8 mouse cellular contexts compared by ENCODE assay signal in genomic region chr1:74296477-74296876, GRCm38 (mm10). TPM values are rescaled to one million over a fixed set of nuclear protein-coding genes. Genes with fewer than 3 reads are reported as not detected.
A peak's percentile ranks its signal among the peaks of the same experiment; 100 is the strongest.
DNase-seq lines count a peak whose midpoint lies in the region; ATAC-seq and TF ChIP-seq lines count a peak whose summit lies in the region.

No protein-coding gene starts in this region.

- TF ChIP-seq CTCF in lung, embryonic 14.5 days (IDR thresholded peaks at IDR 0.05; ENCODE audit: low read depth), result no peak
- no peak for TF ChIP-seq CTCF in olfactory bulb, adult 2 months (IDR thresholded peaks at IDR 0.05; ENCODE audit: insufficient read depth, low read depth, low read length)

- peaks cover 44% of the 10 kb centered on the region for H3K4me1 ChIP-seq in lung, embryonic 14.5 days (ENCODE audit: insufficient read depth)
- H3K4me1 ChIP-seq in limb, embryonic 12.5 days (replicated peaks), result peaks cover 27% of the 10 kb centered on the region
- peaks cover 50% of the 10 kb centered on the region for H3K4me1 ChIP-seq in olfactory bulb, adult 2 months (ENCODE audit: control insufficient read depth, insufficient read depth, low read length)

- peaks cover 27% of the 10 kb centered on the region for H3K36me3 ChIP-seq in lung, embryonic 14.5 days (ENCODE audit: insufficient read depth)
- H3K36me3 ChIP-seq in limb, embryonic 12.5 days, result peaks cover 47% of the 10 kb centered on the region

- H3K27me3 ChIP-seq in lung, embryonic 14.5 days (ENCODE audit: insufficient read depth, low read length), result no peaks in the 10 kb centered on the region
- H3K27me3 ChIP-seq in limb, embryonic 12.5 days, result no peaks in the 10 kb centered on the region

- no peak for TF ChIP-seq POLR2A in olfactory bulb, adult 2 months (IDR thresholded peaks at IDR 0.05; ENCODE audit: insufficient read depth, low read depth, low read length)

- WGBS in lung, embryonic 14.5 days, result 32% methylated on average over 6 of the region's 6 CpGs
- 45% methylated on average over 6 of the region's 6 CpGs for WGBS in limb, embryonic 12.5 days
- 53% methylated on average over 6 of the region's 6 CpGs for WGBS in olfactory bulb, adult 2 months

- H3K27ac ChIP-seq in lung, embryonic 14.5 days (ENCODE audit: low read depth), result peak overlapping the region; percentile 97
- peak overlapping the region; percentile 88 for H3K27ac ChIP-seq in limb, embryonic 12.5 days
- H3K27ac ChIP-seq in olfactory bulb, adult 2 months (ENCODE audit: insufficient read depth, low read depth, low read length), result peak overlapping the region; percentile 74

- no peaks in the 10 kb centered on the region for H3K9me3 ChIP-seq in lung, embryonic 14.5 days (ENCODE audit: low read depth, low read length)
- no peaks in the 10 kb centered on the region for H3K9me3 ChIP-seq in limb, embryonic 12.5 days

- peak overlapping the region; percentile 58 for H3K4me2 ChIP-seq in lung, embryonic 14.5 days
- H3K4me2 ChIP-seq in limb, embryonic 12.5 days, result peak overlapping the region; percentile 42

- intact Hi-C loops in left cerebral cortex, postnatal 10 days (cut with DNase I), result no loop called here

- peak overlapping the region; percentile 48 for H3K9ac ChIP-seq in lung, embryonic 14.5 days
- H3K9ac ChIP-seq in limb, embryonic 12.5 days (replicated peaks), result no peak overlapping the region

- H3K4me3 ChIP-seq in lung, embryonic 14.5 days (ENCODE audit: low read depth, low read length), result no peak overlapping the region; the same call in 1 of the 2 replicates
- 0 out of 2 replicates have a peak overlapping the region, but pooled peaks have one; percentile 7 for H3K4me3 ChIP-seq in limb, embryonic 12.5 days (replicated peaks)
- H3K4me3 ChIP-seq in olfactory bulb, adult 2 months (ENCODE audit: insufficient read depth, low read depth, low read length), result no peak overlapping the region

- ATAC-seq in lung, embryonic 14.5 days (ENCODE audit: insufficient read depth), result no peak
- ATAC-seq in limb, embryonic 12.5 days (ENCODE audit: insufficient number of reproducible peaks, insufficient read depth, low FRiP score, low TSS enrichment, low read depth), result no peak

- DNase-seq in cerebellum, adult 9-10 months, result peak; percentile 33
- DNase-seq in cerebellum, postnatal 14 days, result no peak
- peak; percentile 44 for DNase-seq in lung, embryonic 14.5 days
- no peak for DNase-seq in lung, postnatal 36 days
- no peak for DNase-seq in left cerebral cortex, postnatal 10 days (ENCODE audit: extremely low spot score in 1 of 2, low spot score in 2 of 2)
- no peak for DNase-seq in layer of hippocampus, adult 18-20 months (ENCODE audit: low spot score in 2 of 2)

RNA-seq across cellular contexts. Expression of gene Tmbim1, which starts 8.9 kb away (rescaled TPM):
- 25.5 and 29.8 TPM in 2 replicates for polyA plus RNA-seq in lung, embryonic 14.5 days (2014; fragmentation: Nextera tagmentation; extraction: Ambion mirVana)
- polyA plus RNA-seq in limb, embryonic 12.5 days (2016; fragmentation: Nextera tagmentation; extraction: Ambion mirVana), result 18.0 and 18.9 TPM in 2 replicates
- 36.6 TPM in 1 of 2 replicates, not detected in the other for polyA plus RNA-seq in olfactory bulb, adult 2 months (2012; ENCODE audit: insufficient read depth, insufficient read length, low replicate concordance, missing spikeins)
- 10 to 100 TPM; 10.4 to 11.2 TPM for total RNA-seq in left cerebral cortex, postnatal 10 days (2021)
- total RNA-seq in layer of hippocampus, adult 18-20 months (2021), result 10 to 100 TPM; 23.6 to 27.1 TPM

RNA-seq across cellular contexts. Expression of gene Pnkd, which starts 11.7 kb away (rescaled TPM):
- polyA plus RNA-seq in lung, embryonic 14.5 days (2014; fragmentation: Nextera tagmentation; extraction: Ambion mirVana), result 103 and 104 TPM in 2 replicates
- 106 TPM in 2 replicates for polyA plus RNA-seq in limb, embryonic 12.5 days (2016; fragmentation: Nextera tagmentation; extraction: Ambion mirVana)
- polyA plus RNA-seq in olfactory bulb, adult 2 months (2012; ENCODE audit: insufficient read depth, insufficient read length, low replicate concordance, missing spikeins), result not detected in 2 replicates
- 100 to 1,000 TPM; 109 to 124 TPM for total RNA-seq in left cerebral cortex, postnatal 10 days (2021)
- total RNA-seq in layer of hippocampus, adult 18-20 months (2021), result 100 to 1,000 TPM; 192 to 206 TPM

RNA-seq across cellular contexts. Expression of gene Aamp, which starts 11.9 kb away (rescaled TPM):
- 233 and 236 TPM in 2 replicates for polyA plus RNA-seq in lung, embryonic 14.5 days (2014; fragmentation: Nextera tagmentation; extraction: Ambion mirVana)
- 202 and 212 TPM in 2 replicates for polyA plus RNA-seq in limb, embryonic 12.5 days (2016; fragmentation: Nextera tagmentation; extraction: Ambion mirVana)
- not detected in 2 replicates for polyA plus RNA-seq in olfactory bulb, adult 2 months (2012; ENCODE audit: insufficient read depth, insufficient read length, low replicate concordance, missing spikeins)
- total RNA-seq in left cerebral cortex, postnatal 10 days (2021), result 100 to 1,000 TPM; 131 to 139 TPM
- total RNA-seq in layer of hippocampus, adult 18-20 months (2021), result 100 to 1,000 TPM; 163 to 168 TPM

RNA-seq across cellular contexts. Expression of gene Gpbar1, which starts 18.1 kb away (rescaled TPM):
- 0.18 and 0.57 TPM in 2 replicates for polyA plus RNA-seq in lung, embryonic 14.5 days (2014; fragmentation: Nextera tagmentation; extraction: Ambion mirVana)
- 0.19 TPM in 1 of 2 replicates, not detected in the other for polyA plus RNA-seq in limb, embryonic 12.5 days (2016; fragmentation: Nextera tagmentation; extraction: Ambion mirVana)
- polyA plus RNA-seq in olfactory bulb, adult 2 months (2012; ENCODE audit: insufficient read depth, insufficient read length, low replicate concordance, missing spikeins), result not detected in 2 replicates
- not detected for total RNA-seq in left cerebral cortex, postnatal 10 days (2021)
- total RNA-seq in layer of hippocampus, adult 18-20 months (2021), result not detected

Comparison
In these comparisons a context has a peak if more than half of its experiments do, and no peak if none do; other contexts are left out.
1. DNase-seq: peak in cerebellum, adult 9-10 months (single experiment) and lung, embryonic 14.5 days (single experiment); none in cerebellum, postnatal 14 days (0 of 2), lung, postnatal 36 days (single experiment), left cerebral cortex, postnatal 10 days (0 of 2) and layer of hippocampus, adult 18-20 months (0 of 2).
2. Peak in every context shown above with its lines, with median percentiles within 50 percentile points of each other: H3K27ac ChIP-seq.